Mouse (Mus musculus) thymus, adult 2 months (tissue): Measurements from ENCODE around the gene Dnajc10. TPM values are rescaled to one million over a fixed set of nuclear protein-coding genes. Genes with fewer than 3 reads are reported as not detected.

ENCODE experiments used
- DNase-seq: peaks from one replicate; pipeline ENCODE4 v3.0.0; 2021
- H3K27ac ChIP-seq: fragments of 200-500 bp; 2 replicates; pipeline ENCODE4 v1.5.1; 2012; ENCODE audit warnings: low read length, control low read depth; ENCODE audit not compliant: control insufficient read depth, insufficient read depth
- H3K27me3 ChIP-seq: fragments of 200-500 bp; 2 replicates; pipeline ENCODE4 v1.6.1; 2012; ENCODE audit warnings: mild to moderate bottlenecking, low read length, moderate library complexity, mixed read lengths; ENCODE audit not compliant: control insufficient read depth, insufficient read depth
- H3K36me3 ChIP-seq: fragments of 200-500 bp; 2 replicates; pipeline ENCODE4 v1.6.1; 2012; ENCODE audit warnings: mild to moderate bottlenecking, low read length, moderate library complexity; ENCODE audit not compliant: control insufficient read depth, insufficient read depth
- H3K4me1 ChIP-seq: fragments of 200-500 bp; replicated peaks from 2 replicates; pipeline ENCODE4 v1.6.1; 2012; ENCODE audit warnings: low read length; ENCODE audit not compliant: control insufficient read depth, insufficient read depth
- H3K4me3 ChIP-seq: fragments of 200-500 bp; 2 replicates; pipeline ENCODE4 v1.5.1; 2012; ENCODE audit warnings: mild to moderate bottlenecking, low read length, control low read depth, moderate library complexity; ENCODE audit not compliant: control insufficient read depth, insufficient read depth
- CTCF ChIP-seq: fragments of 200-500 bp; IDR thresholded peaks from 2 replicates; pipeline ENCODE4 v1.5.1; 2012; ENCODE audit warnings: mild to moderate bottlenecking, control low read depth, low read length, moderate library complexity, borderline replicate concordance; ENCODE audit not compliant: control insufficient read depth, poor library complexity, insufficient read depth; ENCODE audit errors: extremely low read depth
- POLR2A ChIP-seq: fragments of 200-500 bp; IDR thresholded peaks from 2 replicates; pipeline ENCODE4 v1.6.1; 2012; ENCODE audit warnings: mild to moderate bottlenecking, low read length, control low read depth, moderate library complexity; ENCODE audit not compliant: control insufficient read depth, poor library complexity, insufficient read depth; ENCODE audit errors: extremely low read depth
- WGBS: fragments of 180-500 bp; shearing (Covaris S2); methylation state at CpG from one replicate; pipeline ENCODE4 v1.1.7; 2018; 5-methylcytosine and 5-hydroxymethylcytosine counted together
- polyA plus RNA-seq: library from polyadenylated mRNA; depleted of rRNA; stranded (reverse); fragments of >200 nt; gene quantifications from 2 replicates; pipeline ENCODE4 v1.2.3, GENCODE M21; 2012; rRNA removed

Dnajc10 gene
- polyA plus RNA-seq, 1 experiment, result 23.4 TPM

DNA sequence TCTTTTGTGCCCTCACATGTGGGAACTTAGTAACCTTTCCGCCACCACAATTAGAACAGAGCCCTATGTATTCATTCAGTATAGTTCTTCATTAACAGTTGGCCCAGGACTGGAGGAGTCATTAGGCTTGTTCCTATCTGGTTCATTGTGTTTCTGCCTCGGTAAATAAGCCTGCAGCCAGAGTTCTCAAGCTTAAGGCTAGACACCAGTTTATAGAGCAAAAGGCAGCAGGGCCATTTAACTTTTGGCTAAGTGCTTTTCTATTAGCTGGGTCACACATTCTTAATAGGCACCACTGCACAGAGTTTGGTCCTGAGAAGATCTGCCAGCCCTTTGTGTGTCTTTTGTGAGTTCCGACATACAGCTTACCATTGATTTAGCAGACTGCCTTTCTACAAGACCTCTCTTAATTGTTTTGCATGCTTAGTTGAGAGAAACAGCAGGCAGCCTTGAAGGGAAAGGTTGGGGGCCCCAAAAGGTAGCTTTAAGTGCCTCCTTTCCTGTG is 83.4 kb downstream of the Dnajc10 start:
- DNase-seq, result no peak
- Histone ChIP-seq H3K27ac (no peak overlapping the region), H3K4me3 (no peak overlapping the region), H3K27me3 (no peaks in the 10 kb centered on the region), H3K4me1 (no peaks in the 10 kb centered on the region), H3K36me3 (no peaks in the 10 kb centered on the region)
- no peak for TF ChIP-seq POLR2A
- no peak for TF ChIP-seq CTCF
- WGBS, result 71% methylated on average over 3 of the region's 3 CpGs

Other genes starting within 250 kb of the Dnajc10 start
- gene Pde1a, start 186.0 kb upstream of the Dnajc10 start, polyA plus RNA-seq, result 1.0 and 1.1 TPM in 2 replicates
- not detected in 2 replicates for gene Prdx6b, start 23.0 kb upstream of the Dnajc10 start, polyA plus RNA-seq
- 0.22 and 0.32 TPM in 2 replicates for gene Frzb, start 132.2 kb downstream of the Dnajc10 start, polyA plus RNA-seq